Mouse (Mus musculus) midbrain, embryonic 11.5 days (tissue): ENCODE measurements at regions not wholly inside any gene's neighbourhood (a gene's known extent, or its start where the extent isn't known, plus 50 kb on each side); places are given as distances from the start of the nearest gene placed in this dataset.

Source experiments
- ATAC-seq: fragments of 200-750 bp; cut with Nextera tagmentation; 2 replicates; pipeline ENCODE4 v1.8.0; 2017; ENCODE audit warnings: moderate TSS enrichment, moderate library complexity; ENCODE audit not compliant: low FRiP score
- DNase-seq: peaks from one replicate; pipeline ENCODE4 v3.0.0; 2015; ENCODE audit warnings: low spot score; ENCODE audit errors: missing footprints
- H3K27ac ChIP-seq: fragments of 300-500 bp; sonication (generic); 2 replicates; pipeline ENCODE4 v1.5.1; 2014; ENCODE audit warnings: low read depth, low read length
- H3K27me3 ChIP-seq: fragments of 300-500 bp; sonication (generic); 2 replicates; pipeline ENCODE4 v1.6.1; 2014; ENCODE audit warnings: mild to moderate bottlenecking, low read length, moderate library complexity, mixed read lengths; ENCODE audit not compliant: control insufficient read depth, insufficient read depth
- H3K36me3 ChIP-seq: fragments of 300-500 bp; sonication (generic); 2 replicates; pipeline ENCODE4 v1.6.1; 2014; ENCODE audit warnings: mild to moderate bottlenecking, low read length, moderate library complexity, mixed read lengths; ENCODE audit not compliant: control insufficient read depth, insufficient read depth
- H3K4me1 ChIP-seq: fragments of 300-500 bp; sonication (generic); 2 replicates; pipeline ENCODE4 v1.6.1; 2014; ENCODE audit warnings: low read length; ENCODE audit not compliant: control insufficient read depth, insufficient read depth
- H3K4me2 ChIP-seq: fragments of 300-500 bp; sonication (generic); 2 replicates; pipeline ENCODE4 v1.6.1; 2014; ENCODE audit warnings: mild to moderate bottlenecking, moderate library complexity
- H3K4me3 ChIP-seq: fragments of 300-500 bp; sonication (generic); 2 replicates; pipeline ENCODE4 v1.5.1; 2014; ENCODE audit warnings: low read depth, low read length
- H3K9ac ChIP-seq: fragments of 300-500 bp; sonication (generic); 2 replicates; pipeline ENCODE4 v1.6.1; 2014; ENCODE audit warnings: low read length
- H3K9me3 ChIP-seq: fragments of 300-500 bp; sonication (generic); 2 replicates; pipeline ENCODE4 v1.6.1; 2016; ENCODE audit warnings: low read length; ENCODE audit not compliant: control insufficient read depth
- WGBS: fragments of 180-500 bp; shearing (Covaris S2); extraction: QIAGEN DNeasy Blood & Tissue Kit; methylation state at CpG from one replicate; pipeline ENCODE4 v1.1.7; 2014; 5-methylcytosine and 5-hydroxymethylcytosine counted together

DNA sequence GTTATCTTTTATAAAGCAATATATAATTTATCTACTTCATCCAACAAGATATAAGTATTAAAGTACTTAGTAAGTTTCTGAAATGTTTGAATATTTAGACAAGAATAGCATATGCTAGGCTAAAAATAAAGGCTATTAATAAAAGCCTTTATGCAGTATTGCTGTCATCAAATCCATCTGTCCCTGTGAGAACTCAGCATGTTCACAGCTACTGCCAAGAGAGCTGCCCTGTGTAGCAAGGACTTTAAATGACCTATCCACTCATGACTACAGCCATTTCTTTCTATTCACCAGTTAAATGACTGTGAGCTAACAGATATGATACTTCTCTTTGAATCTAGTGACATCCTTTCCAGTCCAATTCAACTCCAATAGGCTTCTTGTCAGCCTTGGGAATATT lies 458.1 kb upstream of the Kcnd2 start:
- ATAC-seq (no peak), DNase-seq (no peak)
- H3K4me2 ChIP-seq: no peak overlapping the region
- H3K4me1 ChIP-seq: no peaks in the 10 kb centered on the region
- no peaks in the 10 kb centered on the region for H3K27me3 ChIP-seq
- H3K4me3 ChIP-seq: no peak overlapping the region
- H3K9me3 ChIP-seq: no peaks in the 10 kb centered on the region
- no peak overlapping the region for H3K9ac ChIP-seq
- H3K36me3 ChIP-seq: no peaks in the 10 kb centered on the region
- H3K27ac ChIP-seq: no peak overlapping the region

DNA sequence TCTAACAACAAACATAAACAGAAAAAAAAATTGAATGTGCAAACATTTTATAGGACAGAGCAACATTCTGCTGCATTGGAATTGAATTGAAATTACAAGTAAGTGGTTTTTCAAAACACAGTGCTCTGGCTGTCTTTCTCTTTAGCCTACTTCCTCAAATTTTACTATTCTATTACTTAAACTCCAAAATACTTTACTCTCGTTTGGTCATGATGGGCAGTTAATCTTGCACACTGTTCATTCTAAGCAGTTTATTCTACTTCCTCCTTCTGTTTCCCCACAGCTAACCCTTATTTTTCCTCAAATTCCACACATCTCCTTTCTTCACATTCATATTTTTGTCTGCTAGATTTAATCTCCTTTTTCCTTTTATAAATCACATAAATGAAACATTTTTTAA lies 454.0 kb upstream of the Kcnd2 start:
- 76% methylated on average over 1 of the region's 1 CpGs for WGBS
- H3K27ac ChIP-seq: no peak overlapping the region
- H3K36me3 ChIP-seq: no peaks in the 10 kb centered on the region
- H3K4me1 ChIP-seq: no peaks in the 10 kb centered on the region
- ATAC-seq (no peak), DNase-seq (no peak)
- H3K4me3 ChIP-seq: no peak overlapping the region
- no peak overlapping the region for H3K9ac ChIP-seq
- no peaks in the 10 kb centered on the region for H3K27me3 ChIP-seq
- H3K9me3 ChIP-seq: no peaks in the 10 kb centered on the region
- H3K4me2 ChIP-seq: no peak overlapping the region

GRCm38 (mm10) chr6:20775872-20776271 lies 439.4 kb upstream of the Kcnd2 start:
- H3K9ac ChIP-seq: no peak overlapping the region
- ATAC-seq: no peak
- no peaks in the 10 kb centered on the region for H3K4me1 ChIP-seq
- 95% methylated on average over 1 of the region's 1 CpGs for WGBS
- H3K4me2 ChIP-seq: no peak overlapping the region
- H3K36me3 ChIP-seq: no peaks in the 10 kb centered on the region
- no peaks in the 10 kb centered on the region for H3K9me3 ChIP-seq
- no peak overlapping the region for H3K27ac ChIP-seq
- no peak for DNase-seq
- H3K27me3 ChIP-seq: no peaks in the 10 kb centered on the region
- no peak overlapping the region for H3K4me3 ChIP-seq
